Mouse (Mus musculus) lung, embryonic 14.5 days (tissue): ENCODE measurements at regions not wholly inside any gene's neighbourhood (a gene's known extent, or its start where the extent isn't known, plus 50 kb on each side); places are given as distances from the start of the nearest gene placed in this dataset.
A peak's percentile ranks its signal among the peaks of the same experiment; 100 is the strongest.

Source experiments
- ATAC-seq: fragments of 200-750 bp; cut with Nextera tagmentation; 2 replicates; pipeline ENCODE4 v1.8.0; 2017; ENCODE audit warnings: mild to moderate bottlenecking, moderate TSS enrichment, moderate library complexity; ENCODE audit not compliant: insufficient read depth
- DNase-seq: peaks from one replicate; pipeline ENCODE4 v3.0.0-alpha.2; 2015
- H3K27ac ChIP-seq: fragments of 300-500 bp; sonication (generic); 2 replicates; pipeline ENCODE4 v1.5.1; 2014; ENCODE audit warnings: low read depth, mild to moderate bottlenecking, moderate library complexity
- H3K27me3 ChIP-seq: fragments of 300-500 bp; sonication (generic); 2 replicates; pipeline ENCODE4 v1.6.1; 2014; ENCODE audit warnings: low read length, control low read depth; ENCODE audit not compliant: insufficient read depth
- H3K36me3 ChIP-seq: fragments of 300-500 bp; sonication (generic); 2 replicates; pipeline ENCODE4 v1.6.1; 2014; ENCODE audit warnings: control low read depth; ENCODE audit not compliant: insufficient read depth
- H3K4me1 ChIP-seq: fragments of 300-500 bp; sonication (generic); 2 replicates; pipeline ENCODE4 v1.6.1; 2014; ENCODE audit warnings: antibody characterized with exemption, control low read depth; ENCODE audit not compliant: insufficient read depth
- H3K4me2 ChIP-seq: fragments of 300-500 bp; sonication (generic); 2 replicates; pipeline ENCODE4 v1.6.1; 2014; ENCODE audit warnings: mild to moderate bottlenecking
- H3K4me3 ChIP-seq: fragments of 300-500 bp; sonication (generic); 2 replicates; pipeline ENCODE4 v1.5.1; 2014; ENCODE audit warnings: low read depth, low read length
- H3K9ac ChIP-seq: fragments of 300-500 bp; sonication (generic); 2 replicates; pipeline ENCODE4 v1.6.1; 2014
- H3K9me3 ChIP-seq: fragments of 300-500 bp; sonication (generic); 2 replicates; pipeline ENCODE4 v1.6.1; 2016; ENCODE audit warnings: low read depth, low read length, control low read depth
- CTCF ChIP-seq: IDR thresholded peaks from 2 replicates; pipeline ENCODE4 v1.5.1; 2016; ENCODE audit warnings: antibody characterized with exemption, low read depth
- WGBS: fragments of 180-500 bp; shearing (Covaris S2); extraction: QIAGEN DNeasy Blood & Tissue Kit; methylation state at CpG from one replicate; pipeline ENCODE4 v1.1.7; 2014; 5-methylcytosine and 5-hydroxymethylcytosine counted together

DNA sequence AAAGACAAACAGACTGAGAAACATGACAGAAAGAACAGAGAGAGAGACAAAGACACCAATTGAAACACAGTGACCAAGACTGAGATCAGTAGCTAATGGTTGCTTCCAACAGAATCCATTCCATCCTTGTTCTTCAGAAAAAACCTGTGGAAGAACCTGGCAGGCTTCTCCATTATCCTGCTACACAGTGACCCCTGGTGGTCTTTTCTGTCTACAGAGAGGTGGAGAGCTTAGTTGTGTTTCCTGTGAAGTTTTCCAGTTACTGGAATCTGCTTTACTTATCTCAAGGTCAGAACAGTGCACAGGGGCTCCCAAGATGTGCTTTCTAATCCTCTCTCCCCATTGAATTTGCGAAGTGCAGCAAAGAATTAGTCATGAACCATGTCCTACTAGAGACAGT, 339.1 kb upstream of the Msl3l2 start:
- H3K9me3 ChIP-seq = no peaks in the 10 kb centered on the region
- no peaks in the 10 kb centered on the region for H3K4me1 ChIP-seq
- H3K27me3 ChIP-seq = no peaks in the 10 kb centered on the region
- WGBS = 38% methylated on average over 1 of the region's 1 CpGs
- no peak overlapping the region for H3K4me3 ChIP-seq
- no peak overlapping the region for H3K4me2 ChIP-seq
- no peaks in the 10 kb centered on the region for H3K36me3 ChIP-seq
- TF ChIP-seq CTCF = peak; percentile 61
- ATAC-seq (no peak), DNase-seq (peak; percentile 82)
- H3K27ac ChIP-seq = no peak overlapping the region
- no peak overlapping the region for H3K9ac ChIP-seq

- WGBS = 29% methylated on average over 6 of the region's 6 CpGs
- no peak overlapping the region for H3K27ac ChIP-seq
Measured at GRCm38 (mm10) chr10:55769642-55770041, 337.1 kb upstream of the Msl3l2 start.

GRCm38 (mm10) chr10:55782674-55783469, 323.8 kb upstream of the Msl3l2 start:
- Histone ChIP-seq H3K27ac (no peak overlapping the region), H3K36me3 (no peaks in the 10 kb centered on the region), H3K4me2 (no peak overlapping the region), H3K9ac (no peak overlapping the region), H3K4me3 (no peak overlapping the region), H3K4me1 (no peaks in the 10 kb centered on the region), H3K27me3 (no peaks in the 10 kb centered on the region), H3K9me3 (no peaks in the 10 kb centered on the region)
- DNase-seq (peak; percentile 65), ATAC-seq (peak; percentile 68)
- no peak for TF ChIP-seq CTCF
- 89% methylated on average over 2 of the region's 2 CpGs for whole genome bisulfite sequencing

More at GRCm38 (mm10) chr10:55769642-55770041, 337.1 kb upstream of the Msl3l2 start:
- H3K4me3 ChIP-seq = no peak overlapping the region
- H3K4me2 ChIP-seq = no peak overlapping the region
- no peaks in the 10 kb centered on the region for H3K36me3 ChIP-seq
- no peak for TF ChIP-seq CTCF
- no peak overlapping the region for H3K9ac ChIP-seq
- no peak for DNase-seq
- H3K27me3 ChIP-seq = no peaks in the 10 kb centered on the region
- H3K9me3 ChIP-seq = no peaks in the 10 kb centered on the region
- no peak for ATAC-seq
- H3K4me1 ChIP-seq = no peaks in the 10 kb centered on the region

- ATAC-seq = no peak
Measured at GRCm38 (mm10) chr10:55813966-55814365, 292.8 kb upstream of the Msl3l2 start.

GRCm38 (mm10) chr10:55851361-55851760, 255.4 kb upstream of the Msl3l2 start:
- Histone ChIP-seq H3K9ac (no peak overlapping the region), H3K36me3 (no peaks in the 10 kb centered on the region), H3K4me3 (no peak overlapping the region), H3K4me1 (no peaks in the 10 kb centered on the region), H3K4me2 (no peak overlapping the region), H3K27ac (no peak overlapping the region), H3K9me3 (no peaks in the 10 kb centered on the region), H3K27me3 (no peaks in the 10 kb centered on the region)
- ATAC-seq (no peak), DNase-seq (no peak)
- 75% methylated on average over 2 of the region's 2 CpGs for WGBS
- TF ChIP-seq CTCF = no peak

More at GRCm38 (mm10) chr10:55813966-55814365, 292.8 kb upstream of the Msl3l2 start:
- no peaks in the 10 kb centered on the region for H3K27me3 ChIP-seq
- H3K36me3 ChIP-seq = no peaks in the 10 kb centered on the region
- no peaks in the 10 kb centered on the region for H3K4me1 ChIP-seq
- no peak overlapping the region for H3K4me2 ChIP-seq
- no peak overlapping the region for H3K4me3 ChIP-seq
- no peak for TF ChIP-seq CTCF
- no peak overlapping the region for H3K9ac ChIP-seq
- H3K9me3 ChIP-seq = no peaks in the 10 kb centered on the region
- 76% methylated on average over 2 of the region's 2 CpGs for WGBS
- H3K27ac ChIP-seq = no peak overlapping the region
- peak; percentile 82 for DNase-seq

DNA sequence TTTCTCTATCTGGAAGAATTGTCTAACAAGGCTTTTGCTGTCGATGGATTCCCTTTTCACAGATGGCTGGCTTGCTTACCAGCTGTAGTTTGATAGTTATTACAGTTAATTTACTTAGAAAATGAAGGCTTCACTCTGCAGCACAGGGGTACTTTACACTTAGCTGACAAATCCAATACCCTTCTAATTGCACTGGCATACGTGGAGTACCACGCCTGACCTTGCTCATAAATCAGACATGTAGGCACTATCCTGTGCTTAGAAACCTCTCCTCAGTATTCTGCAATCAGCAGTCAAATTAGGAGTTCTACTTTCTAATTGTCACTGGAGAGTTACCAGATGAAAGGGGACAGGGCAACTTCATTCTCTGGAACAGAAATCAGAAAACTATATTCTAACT, 214.1 kb upstream of the Msl3l2 start:
- H3K4me1 ChIP-seq = no peaks in the 10 kb centered on the region
- ATAC-seq (no peak), DNase-seq (no peak)

DNA sequence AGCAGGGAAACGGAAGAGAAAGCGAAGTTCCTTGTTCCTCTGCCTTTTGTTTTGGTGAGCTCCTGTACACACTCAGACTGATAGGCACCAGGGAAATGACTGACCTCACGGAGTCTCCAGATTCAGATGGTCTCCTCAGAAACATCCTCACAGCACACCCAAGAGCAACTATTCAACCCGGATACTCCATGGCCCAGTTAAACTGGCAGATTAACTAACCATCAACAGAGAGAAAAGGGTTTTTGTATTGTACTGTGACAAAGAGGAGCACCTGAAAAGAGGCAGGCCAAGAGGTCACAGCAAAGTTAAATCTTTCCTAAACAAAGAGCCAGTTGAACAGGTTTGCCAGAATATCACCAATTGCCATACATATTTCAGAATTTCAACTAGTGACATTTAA, 177.6 kb upstream of the Msl3l2 start:
- H3K4me3 ChIP-seq = no peak overlapping the region
- no peak for ATAC-seq
- H3K4me2 ChIP-seq = no peak overlapping the region
- no peaks in the 10 kb centered on the region for H3K27me3 ChIP-seq
- no peaks in the 10 kb centered on the region for H3K4me1 ChIP-seq
- H3K9ac ChIP-seq = no peak overlapping the region
- no peak for TF ChIP-seq CTCF
- no peaks in the 10 kb centered on the region for H3K36me3 ChIP-seq
- H3K27ac ChIP-seq = no peak overlapping the region
- WGBS = 76% methylated on average over 4 of the region's 4 CpGs
- H3K9me3 ChIP-seq = no peaks in the 10 kb centered on the region
- no peak for DNase-seq

More for the DNA sequence above, 214.1 kb upstream of the Msl3l2 start:
- 80% methylated on average over 3 of the region's 3 CpGs for WGBS
- Histone ChIP-seq H3K36me3 (no peaks in the 10 kb centered on the region), H3K4me3 (no peak overlapping the region), H3K9ac (no peak overlapping the region), H3K9me3 (no peaks in the 10 kb centered on the region), H3K4me2 (no peak overlapping the region), H3K27me3 (no peaks in the 10 kb centered on the region), H3K27ac (no peak overlapping the region)
- no peak for TF ChIP-seq CTCF
